Mouse (Mus musculus) forebrain, embryonic 12.5 days (tissue): ENCODE results near the gene Ccdc162. TPM values are rescaled to one million over a fixed set of nuclear protein-coding genes. Genes with fewer than 3 reads are reported as not detected.

Experiments
- ATAC-seq: fragments of 200-750 bp; cut with Nextera tagmentation; 2 replicates; pipeline ENCODE4 v1.8.0; 2017; ENCODE audit warnings: moderate TSS enrichment; ENCODE audit not compliant: low FRiP score
- H3K27ac ChIP-seq: fragments of 300-500 bp; sonication (generic); 2 replicates; pipeline ENCODE4 v1.5.1; 2016; ENCODE audit warnings: mild to moderate bottlenecking
- H3K27me3 ChIP-seq: fragments of 300-500 bp; sonication (generic); 2 replicates; pipeline ENCODE4 v1.6.1; 2016; ENCODE audit warnings: mild to moderate bottlenecking
- H3K36me3 ChIP-seq: fragments of 300-500 bp; sonication (generic); replicated peaks from 2 replicates; pipeline ENCODE4 v1.6.1; 2016; ENCODE audit warnings: mild to moderate bottlenecking
- H3K4me1 ChIP-seq: fragments of 300-500 bp; sonication (generic); 2 replicates; pipeline ENCODE4 v1.6.1; 2016
- H3K4me2 ChIP-seq: fragments of 300-500 bp; sonication (generic); 2 replicates; pipeline ENCODE4 v1.6.1; 2016; ENCODE audit warnings: mild to moderate bottlenecking, moderate library complexity
- H3K4me3 ChIP-seq: fragments of 300-500 bp; sonication (generic); replicated peaks from 2 replicates; pipeline ENCODE4 v1.5.1; 2016; ENCODE audit warnings: mild to moderate bottlenecking
- H3K9ac ChIP-seq: fragments of 300-500 bp; sonication (generic); 2 replicates; pipeline ENCODE4 v1.6.1; 2016; ENCODE audit warnings: mild to moderate bottlenecking
- H3K9me3 ChIP-seq: fragments of 300-500 bp; sonication (generic); 2 replicates; pipeline ENCODE4 v1.6.1; 2016
- WGBS: fragments of 180-500 bp; shearing (Covaris S2); methylation state at CpG from one replicate; pipeline ENCODE4 v1.1.7; 2016; 5-methylcytosine and 5-hydroxymethylcytosine counted together
- polyA plus RNA-seq: library from polyadenylated mRNA; unstranded; fragments of >200 nt; fragmentation: Nextera tagmentation; extraction: Ambion mirVana; gene quantifications from 2 replicates; pipeline ENCODE4 v1.2.1, GENCODE M21; 2016

Ccdc162 gene
- polyA plus RNA-seq, 1 experiment from 2014 or later: 0.31 TPM

- H3K9ac ChIP-seq: no peak overlapping the region
- H3K4me2 ChIP-seq: no peak overlapping the region
- ATAC-seq: no peak
- no peaks in the 10 kb centered on the region for H3K36me3 ChIP-seq
- no peaks in the 10 kb centered on the region for H3K9me3 ChIP-seq
- H3K27me3 ChIP-seq: no peaks in the 10 kb centered on the region
- no peak overlapping the region for H3K4me3 ChIP-seq
- no peak overlapping the region for H3K27ac ChIP-seq
- 91% methylated on average over 18 of the region's 18 CpGs for WGBS
- H3K4me1 ChIP-seq: peaks cover 7% of the 10 kb centered on the region
Observed at GRCm38 (mm10) chr10:41586947-41587852, 129.2 kb downstream of the Ccdc162 start.

GRCm38 (mm10) chr10:41583383-41583782 lies 133.1 kb downstream of the Ccdc162 start:
- ATAC-seq: no peak
- WGBS: 60% methylated on average over 6 of the region's 6 CpGs
- Histone ChIP-seq H3K27ac (no peak overlapping the region), H3K27me3 (no peaks in the 10 kb centered on the region), H3K36me3 (no peaks in the 10 kb centered on the region), H3K4me2 (no peak overlapping the region), H3K4me3 (no peak overlapping the region), H3K4me1 (peaks cover 7% of the 10 kb centered on the region), H3K9ac (no peak overlapping the region), H3K9me3 (no peaks in the 10 kb centered on the region)

- no peaks in the 10 kb centered on the region for H3K27me3 ChIP-seq
- WGBS: 7% methylated on average over 5 of the region's 5 CpGs
- no peaks in the 10 kb centered on the region for H3K36me3 ChIP-seq
- H3K9ac ChIP-seq: no peak overlapping the region
- no peak for ATAC-seq
- peaks cover 7% of the 10 kb centered on the region for H3K4me1 ChIP-seq
- H3K27ac ChIP-seq: no peak overlapping the region
- H3K4me2 ChIP-seq: no peak overlapping the region
- H3K9me3 ChIP-seq: no peaks in the 10 kb centered on the region
- no peak overlapping the region for H3K4me3 ChIP-seq
Observed at GRCm38 (mm10) chr10:41582901-41583361, 133.5 kb downstream of the Ccdc162 start.

- Histone ChIP-seq H3K4me1 (peaks cover 7% of the 10 kb centered on the region), H3K9ac (no peak overlapping the region), H3K9me3 (no peaks in the 10 kb centered on the region), H3K27ac (no peak overlapping the region), H3K36me3 (no peaks in the 10 kb centered on the region), H3K4me3 (no peak overlapping the region), H3K4me2 (no peak overlapping the region), H3K27me3 (no peaks in the 10 kb centered on the region)
- 86% methylated on average over 4 of the region's 4 CpGs for WGBS
- ATAC-seq: no peak
Observed at GRCm38 (mm10) chr10:41580441-41580840, 136.0 kb downstream of the Ccdc162 start.

- H3K9me3 ChIP-seq: no peaks in the 10 kb centered on the region
- no peak overlapping the region for H3K4me3 ChIP-seq
- H3K4me1 ChIP-seq: peaks cover 7% of the 10 kb centered on the region
- H3K36me3 ChIP-seq: no peaks in the 10 kb centered on the region
- no peak for ATAC-seq
- H3K9ac ChIP-seq: no peak overlapping the region
- H3K27me3 ChIP-seq: no peaks in the 10 kb centered on the region
- H3K27ac ChIP-seq: no peak overlapping the region
- 74% methylated on average over 1 of the region's 1 CpGs for WGBS
- H3K4me2 ChIP-seq: no peak overlapping the region
Observed at GRCm38 (mm10) chr10:41578541-41578940, 137.9 kb downstream of the Ccdc162 start.

GRCm38 (mm10) chr10:41576328-41576833 lies 140.1 kb downstream of the Ccdc162 start:
- Histone ChIP-seq H3K27me3 (no peaks in the 10 kb centered on the region), H3K4me2 (no peak overlapping the region), H3K4me3 (no peak overlapping the region), H3K4me1 (no peaks in the 10 kb centered on the region), H3K9me3 (no peaks in the 10 kb centered on the region), H3K9ac (no peak overlapping the region), H3K27ac (no peak overlapping the region), H3K36me3 (no peaks in the 10 kb centered on the region)
- ATAC-seq: no peak
- WGBS: 82% methylated on average over 7 of the region's 7 CpGs

GRCm38 (mm10) chr10:41575451-41576327 lies 140.7 kb downstream of the Ccdc162 start:
- H3K36me3 ChIP-seq: no peaks in the 10 kb centered on the region
- WGBS: 83% methylated on average over 8 of the region's 8 CpGs
- H3K27me3 ChIP-seq: no peaks in the 10 kb centered on the region
- no peak overlapping the region for H3K4me3 ChIP-seq
- ATAC-seq: no peak
- no peaks in the 10 kb centered on the region for H3K9me3 ChIP-seq
- no peak overlapping the region for H3K4me2 ChIP-seq
- no peak overlapping the region for H3K9ac ChIP-seq
- no peaks in the 10 kb centered on the region for H3K4me1 ChIP-seq
- H3K27ac ChIP-seq: no peak overlapping the region

- Histone ChIP-seq H3K4me3 (no peak overlapping the region), H3K9me3 (no peaks in the 10 kb centered on the region), H3K4me1 (no peaks in the 10 kb centered on the region), H3K4me2 (no peak overlapping the region), H3K36me3 (no peaks in the 10 kb centered on the region), H3K27me3 (no peaks in the 10 kb centered on the region), H3K27ac (no peak overlapping the region), H3K9ac (no peak overlapping the region)
- WGBS: 25% methylated on average over 6 of the region's 6 CpGs
- ATAC-seq: no peak
Observed at GRCm38 (mm10) chr10:41573190-41573589, 143.2 kb downstream of the Ccdc162 start.

GRCm38 (mm10) chr10:41572274-41572673 lies 144.2 kb downstream of the Ccdc162 start:
- Histone ChIP-seq H3K4me3 (no peak overlapping the region), H3K9me3 (no peaks in the 10 kb centered on the region), H3K4me2 (no peak overlapping the region), H3K27me3 (no peaks in the 10 kb centered on the region), H3K36me3 (no peaks in the 10 kb centered on the region), H3K4me1 (no peaks in the 10 kb centered on the region), H3K27ac (no peak overlapping the region), H3K9ac (no peak overlapping the region)
- no peak for ATAC-seq
- 83% methylated on average over 4 of the region's 4 CpGs for WGBS

- H3K4me1 ChIP-seq: no peaks in the 10 kb centered on the region
- H3K9ac ChIP-seq: no peak overlapping the region
- H3K4me2 ChIP-seq: no peak overlapping the region
- ATAC-seq: no peak
- no peaks in the 10 kb centered on the region for H3K36me3 ChIP-seq
- H3K9me3 ChIP-seq: no peaks in the 10 kb centered on the region
- no peaks in the 10 kb centered on the region for H3K27me3 ChIP-seq
- 85% methylated on average over 4 of the region's 4 CpGs for WGBS
- no peak overlapping the region for H3K27ac ChIP-seq
- H3K4me3 ChIP-seq: no peak overlapping the region
Observed at GRCm38 (mm10) chr10:41571065-41571464, 145.4 kb downstream of the Ccdc162 start.

GRCm38 (mm10) chr10:41568306-41568705 lies 148.1 kb downstream of the Ccdc162 start:
- H3K27me3 ChIP-seq: no peaks in the 10 kb centered on the region
- 81% methylated on average over 3 of the region's 3 CpGs for WGBS
- no peak for ATAC-seq
- no peaks in the 10 kb centered on the region for H3K36me3 ChIP-seq
- H3K4me1 ChIP-seq: no peaks in the 10 kb centered on the region
- H3K4me3 ChIP-seq: no peak overlapping the region
- no peaks in the 10 kb centered on the region for H3K9me3 ChIP-seq
- no peak overlapping the region for H3K4me2 ChIP-seq
- no peak overlapping the region for H3K27ac ChIP-seq
- no peak overlapping the region for H3K9ac ChIP-seq

- H3K9ac ChIP-seq: no peak overlapping the region
- H3K4me1 ChIP-seq: no peaks in the 10 kb centered on the region
- H3K4me2 ChIP-seq: no peak overlapping the region
- no peak for ATAC-seq
- no peak overlapping the region for H3K4me3 ChIP-seq
- peaks cover 10% of the 10 kb centered on the region for H3K9me3 ChIP-seq
- no peaks in the 10 kb centered on the region for H3K36me3 ChIP-seq
- H3K27ac ChIP-seq: no peak overlapping the region
- WGBS: 40% methylated on average over 5 of the region's 5 CpGs
- no peaks in the 10 kb centered on the region for H3K27me3 ChIP-seq
Observed at GRCm38 (mm10) chr10:41565141-41565540, 151.3 kb downstream of the Ccdc162 start.
